Mouse (Mus musculus) midbrain, embryonic 12.5 days (tissue): Measurements from ENCODE around the gene Olfr767. TPM values are rescaled to one million over a fixed set of nuclear protein-coding genes. Genes with fewer than 3 reads are reported as not detected.
"Not testable (repeated sequence)": the region's sequence is repeated elsewhere in the genome, so short reads cannot be mapped to it uniquely, and the experiment has no call there.

Experiments used
- ATAC-seq: fragments of 200-750 bp; cut with Nextera tagmentation; 2 replicates; pipeline ENCODE4 v1.8.0; 2017; ENCODE audit warnings: low read depth, moderate TSS enrichment, moderate library complexity; ENCODE audit not compliant: low FRiP score
- H3K27ac ChIP-seq: fragments of 300-500 bp; sonication (generic); replicated peaks from 2 replicates; pipeline ENCODE4 v1.5.1; 2016; ENCODE audit warnings: mild to moderate bottlenecking
- H3K27me3 ChIP-seq: fragments of 300-500 bp; sonication (generic); 2 replicates; pipeline ENCODE4 v1.6.1; 2016; ENCODE audit warnings: mild to moderate bottlenecking
- H3K36me3 ChIP-seq: fragments of 300-500 bp; sonication (generic); 2 replicates; pipeline ENCODE4 v1.6.1; 2016
- H3K4me1 ChIP-seq: fragments of 300-500 bp; sonication (generic); 2 replicates; pipeline ENCODE4 v1.6.1; 2016
- H3K4me2 ChIP-seq: fragments of 300-500 bp; sonication (generic); replicated peaks from 2 replicates; pipeline ENCODE4 v1.6.1; 2016; ENCODE audit warnings: mild to moderate bottlenecking, moderate library complexity
- H3K4me3 ChIP-seq: fragments of 300-500 bp; sonication (generic); 2 replicates; pipeline ENCODE4 v1.5.1; 2016; ENCODE audit warnings: mild to moderate bottlenecking
- H3K9ac ChIP-seq: fragments of 300-500 bp; sonication (generic); replicated peaks from 2 replicates; pipeline ENCODE4 v1.6.1; 2016; ENCODE audit warnings: mild to moderate bottlenecking, moderate library complexity
- H3K9me3 ChIP-seq: fragments of 300-500 bp; sonication (generic); 2 replicates; pipeline ENCODE4 v1.6.1; 2016; ENCODE audit warnings: mild to moderate bottlenecking
- WGBS: fragments of 180-500 bp; shearing (Covaris S2); methylation state at CpG from one replicate; pipeline ENCODE4 v1.1.7; 2016; 5-methylcytosine and 5-hydroxymethylcytosine counted together
- polyA plus RNA-seq: library from polyadenylated mRNA; unstranded; fragments of >200 nt; fragmentation: Nextera tagmentation; extraction: Ambion mirVana; gene quantifications from 2 replicates; pipeline ENCODE4 v1.2.1, GENCODE M21; 2016

The Olfr767 gene
- polyA plus RNA-seq, result not detected in 2 replicates

DNA sequence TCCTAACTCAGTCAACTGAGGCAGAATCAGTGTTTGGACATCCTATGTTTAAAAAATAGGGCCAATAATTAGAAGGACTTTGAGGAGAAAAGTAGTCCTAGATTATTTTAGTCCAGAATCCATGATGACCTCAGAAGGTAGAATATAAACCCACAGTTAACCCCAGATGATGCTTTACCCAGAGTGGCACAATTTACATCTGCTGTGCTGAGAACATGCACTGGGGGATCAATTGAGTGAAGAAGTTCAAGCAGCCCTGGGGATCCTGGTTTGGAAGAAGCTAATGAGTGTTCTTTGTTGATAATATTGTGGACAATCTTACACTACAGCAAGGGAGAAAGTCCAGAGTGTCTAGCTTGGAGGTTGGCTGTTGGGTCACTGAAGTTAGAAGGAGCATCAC, at the start of gene Olfr767:
TSS of gene Olfr767 (minus strand) at position 101 of the 400 bp plus-strand sequence.
- H3K4me3 ChIP-seq, H3K9ac ChIP-seq, H3K27ac ChIP-seq, ATAC-seq, H3K4me2 ChIP-seq, H3K4me1 ChIP-seq, H3K27me3 ChIP-seq, H3K9me3 ChIP-seq, H3K36me3 ChIP-seq: not testable (repeated sequence)

GRCm38 (mm10) chr10:129117761-129118160, 35.1 kb upstream of the Olfr767 start, which contains the start of gene Olfr769:
TSS of gene Olfr769 (minus strand) at chr10:129117861.
- no peak within 1 kb of the TSS for H3K27ac ChIP-seq
- no peak within 1 kb of the TSS for H3K9ac ChIP-seq
- no peaks in the 10 kb centered on the region for H3K36me3 ChIP-seq
- H3K27me3 ChIP-seq, result no peaks in the 10 kb centered on the region
- H3K4me1 ChIP-seq, result no peaks in the 10 kb centered on the region
- H3K9me3 ChIP-seq, result no peaks in the 10 kb centered on the region
- no peak within 1 kb of the TSS for H3K4me2 ChIP-seq
- no peak within 1 kb of the TSS for H3K4me3 ChIP-seq
- WGBS, result 95% methylated on average over 2 of the region's 2 CpGs
- no peak for ATAC-seq

DNA sequence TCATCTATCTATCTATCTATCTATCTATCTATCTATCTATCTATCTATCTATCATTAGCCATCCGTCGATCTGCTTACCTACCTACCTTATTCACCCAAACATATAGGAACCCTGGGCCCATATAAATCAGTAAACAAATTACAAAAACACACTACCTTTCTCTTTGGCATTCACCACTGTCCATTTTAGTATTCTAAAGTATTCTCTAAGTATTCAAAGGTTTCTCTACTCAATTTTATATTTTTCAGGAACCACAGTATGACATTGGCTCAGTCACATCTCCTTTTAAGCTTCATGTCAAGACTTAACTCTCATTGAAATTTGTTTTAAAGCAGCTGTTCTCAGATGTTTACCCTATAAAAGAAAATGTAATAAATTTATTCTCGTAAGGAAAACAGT, 32.4 kb upstream of the Olfr767 start:
- Histone ChIP-seq H3K9ac (no peak overlapping the region), H3K4me2 (no peak overlapping the region), H3K36me3 (no peaks in the 10 kb centered on the region), H3K27me3 (no peaks in the 10 kb centered on the region), H3K4me1 (no peaks in the 10 kb centered on the region), H3K27ac (no peak overlapping the region), H3K4me3 (no peak overlapping the region), H3K9me3 (no peaks in the 10 kb centered on the region)
- 95% methylated on average over 3 of the region's 3 CpGs for WGBS
- no peak for ATAC-seq

GRCm38 (mm10) chr10:129101231-129101630, 18.5 kb upstream of the Olfr767 start:
- H3K27me3 ChIP-seq, result no peaks in the 10 kb centered on the region
- H3K4me3 ChIP-seq, result no peak overlapping the region
- WGBS, result 45% methylated on average over 3 of the region's 3 CpGs
- no peaks in the 10 kb centered on the region for H3K9me3 ChIP-seq
- H3K4me2 ChIP-seq, result no peak overlapping the region
- H3K4me1 ChIP-seq, result no peaks in the 10 kb centered on the region
- H3K27ac ChIP-seq, result no peak overlapping the region
- H3K9ac ChIP-seq, result no peak overlapping the region
- H3K36me3 ChIP-seq, result no peaks in the 10 kb centered on the region
- no peak for ATAC-seq

DNA sequence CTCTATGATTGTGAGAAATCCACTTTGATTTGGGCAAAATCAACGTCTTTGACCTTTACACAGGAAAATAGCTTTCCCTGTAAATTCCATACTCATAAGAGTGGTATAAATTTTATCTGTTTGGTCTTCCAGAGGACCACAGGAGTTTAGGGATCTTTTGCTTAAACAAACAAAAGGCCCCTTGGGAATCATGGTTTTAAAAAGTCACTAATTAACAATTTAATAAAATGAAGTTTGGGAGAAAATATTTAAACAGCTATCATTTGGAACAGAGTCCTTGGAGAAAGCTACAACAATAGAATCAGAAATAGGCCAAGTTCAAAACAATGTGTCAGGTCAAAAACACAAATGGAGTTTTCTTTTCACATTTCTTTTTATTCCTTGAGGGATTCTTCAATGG, 16.6 kb upstream of the Olfr767 start, which contains the start of gene Olfr768:
TSS of gene Olfr768 (minus strand) at position 101 of the 400 bp plus-strand sequence.
- 79% methylated on average over 1 of the region's 1 CpGs for WGBS

GRCm38 (mm10) chr10:129068877-129069276, 13.8 kb downstream of the Olfr767 start, which contains the start of gene Olfr766-ps1:
TSS of gene Olfr766-ps1 (minus strand) at chr10:129068977.
- no peak for ATAC-seq
- no peak within 1 kb of the TSS for H3K27ac ChIP-seq
- H3K27me3 ChIP-seq, result no peaks in the 10 kb centered on the region
- no peaks in the 10 kb centered on the region for H3K36me3 ChIP-seq
- no peak within 1 kb of the TSS for H3K4me2 ChIP-seq
- no peaks in the 10 kb centered on the region for H3K4me1 ChIP-seq
- no peak within 1 kb of the TSS for H3K9ac ChIP-seq
- no peaks in the 10 kb centered on the region for H3K9me3 ChIP-seq
- 87% methylated on average over 2 of the region's 2 CpGs for WGBS
- H3K4me3 ChIP-seq, result no peak within 1 kb of the TSS

More for the DNA sequence above, 16.6 kb upstream of the Olfr767 start, which contains the start of gene Olfr768:
- no peak within 1 kb of the TSS for H3K4me2 ChIP-seq
- H3K9ac ChIP-seq, result no peak within 1 kb of the TSS
- no peaks in the 10 kb centered on the region for H3K36me3 ChIP-seq
- no peak within 1 kb of the TSS for H3K4me3 ChIP-seq
- H3K27me3 ChIP-seq, result no peaks in the 10 kb centered on the region
- no peak within 1 kb of the TSS for H3K27ac ChIP-seq
- H3K4me1 ChIP-seq, result no peaks in the 10 kb centered on the region
- H3K9me3 ChIP-seq, result no peaks in the 10 kb centered on the region
- ATAC-seq, result no peak

GRCm38 (mm10) chr10:129049898-129050297, 32.8 kb downstream of the Olfr767 start, which contains the start of gene Olfr765:
TSS of gene Olfr765 (minus strand) at chr10:129049998.
- not testable (repeated sequence) for H3K36me3 ChIP-seq, H3K4me3 ChIP-seq, ATAC-seq, H3K9ac ChIP-seq, H3K9me3 ChIP-seq, H3K4me1 ChIP-seq, H3K4me2 ChIP-seq, H3K27me3 ChIP-seq, H3K27ac ChIP-seq

GRCm38 (mm10) chr10:129039796-129040195, 42.9 kb downstream of the Olfr767 start, which contains the start of gene Olfr764-ps1:
TSS of gene Olfr764-ps1 (minus strand) at chr10:129039896.
- ATAC-seq, result no peak
- Histone ChIP-seq H3K9me3 (no peaks in the 10 kb centered on the region), H3K4me1 (no peaks in the 10 kb centered on the region), H3K9ac (no peak within 1 kb of the TSS), H3K36me3 (no peaks in the 10 kb centered on the region), H3K27ac (no peak within 1 kb of the TSS), H3K27me3 (no peaks in the 10 kb centered on the region), H3K4me2 (no peak within 1 kb of the TSS), H3K4me3 (no peak within 1 kb of the TSS)
- WGBS, result 85% methylated on average over 3 of the region's 3 CpGs

GRCm38 (mm10) chr10:129028343-129028742, 54.4 kb downstream of the Olfr767 start:
- 83% methylated on average over 2 of the region's 2 CpGs for WGBS
- no peak for ATAC-seq

GRCm38 (mm10) chr10:129026018-129026662, 56.6 kb downstream of the Olfr767 start:
- Histone ChIP-seq H3K27ac (no peak overlapping the region), H3K4me3 (no peak overlapping the region), H3K9ac (no peak overlapping the region), H3K9me3 (no peaks in the 10 kb centered on the region), H3K4me2 (no peak overlapping the region), H3K4me1 (no peaks in the 10 kb centered on the region), H3K27me3 (no peaks in the 10 kb centered on the region), H3K36me3 (no peaks in the 10 kb centered on the region)
- WGBS, result 52% methylated on average over 3 of the region's 3 CpGs
- peak; percentile 86 for ATAC-seq

More at GRCm38 (mm10) chr10:129028343-129028742, 54.4 kb downstream of the Olfr767 start:
- H3K4me3 ChIP-seq, result no peak overlapping the region
- no peak overlapping the region for H3K27ac ChIP-seq
- H3K36me3 ChIP-seq, result no peaks in the 10 kb centered on the region
- no peaks in the 10 kb centered on the region for H3K27me3 ChIP-seq
- no peaks in the 10 kb centered on the region for H3K4me1 ChIP-seq
- no peak overlapping the region for H3K9ac ChIP-seq
- H3K9me3 ChIP-seq, result no peaks in the 10 kb centered on the region
- no peak overlapping the region for H3K4me2 ChIP-seq
